Mouse (Mus musculus): ENCODE data around the gene Nell1.

- TF ChIP-seq CTCF (IDR thresholded peaks at IDR 0.05; ENCODE audit: insufficient read depth, low read length) (no peak), POLR2A (IDR thresholded peaks at IDR 0.05; ENCODE audit: borderline replicate concordance, extremely low read depth, low read depth, low read length) (no peak)
These were observed 7.0 kb downstream of the Nell1 start for GRCm38 (mm10) chr7:49981511-49982227.

Measured in lung, adult 2 months (tissue).